16 mouse cellular contexts compared by ENCODE assay signal in genomic region chr2:34965806-34966205, GRCm38 (mm10). TPM values are rescaled to one million over a fixed set of nuclear protein-coding genes. Genes with fewer than 3 reads are reported as not detected.
A peak's percentile ranks its signal among the peaks of the same experiment; 100 is the strongest.
DNase-seq lines count a peak whose midpoint lies in the region; ATAC-seq and TF ChIP-seq lines count a peak whose summit lies in the region.
"Had no signal": no experiment of that assay in that cellular context is flagged by ENCODE, and none has a peak within 500 bp of the region (broad histone marks: within the 10 kb centered on the region; RNA-seq: fewer than 3 reads in every experiment).

No protein-coding gene starts in this region.

- no peaks in the 10 kb centered on the region for H3K79me2 ChIP-seq in heart, adult 2 months (replicated peaks; ENCODE audit: control insufficient read depth, insufficient read depth, low read length)

- H3K27ac ChIP-seq in heart, embryonic 13.5 days (replicated peaks): no peak overlapping the region
- H3K27ac ChIP-seq in heart, adult 2 months: no peak overlapping the region; the same call in 1 of the 2 replicates
- H3K27ac ChIP-seq in spleen, adult 2 months (ENCODE audit: insufficient read depth, low read length): peak overlapping the region; percentile 92
- H3K27ac ChIP-seq: forebrain, embryonic 12.5 days; heart, embryonic 15.5 days; hindbrain, embryonic 12.5 days; limb, embryonic 15.5 days; midbrain, embryonic 15.5 days had no signal

- no peak for ATAC-seq in heart, embryonic 13.5 days (ENCODE audit: extremely low read depth, insufficient number of reproducible peaks, low FRiP score, low TSS enrichment)
- no peak for ATAC-seq in megakaryocyte-erythroid progenitor cell, adult 5-6 weeks (replicated peaks; ENCODE audit: low FRiP score, low TSS enrichment, poor library complexity, severe bottlenecking)
- ATAC-seq: midbrain, embryonic 15.5 days had no signal

- intact Hi-C loops in heart, adult 2 months (cut with DNase I): no loop called here

- H3K4me2 ChIP-seq in heart, embryonic 13.5 days: no peak overlapping the region
- H3K4me2 ChIP-seq: forebrain, embryonic 12.5 days; heart, embryonic 15.5 days; hindbrain, embryonic 12.5 days; limb, embryonic 15.5 days; lung, embryonic 14.5 days; midbrain, embryonic 15.5 days had no signal

- H3K9ac ChIP-seq in heart, embryonic 13.5 days: 0 out of 2 replicates have a peak overlapping the region, but pooled peaks have one; percentile 7
- no peak overlapping the region for H3K9ac ChIP-seq in heart, adult 2 months (ENCODE audit: low read depth, low read length)
- H3K9ac ChIP-seq: forebrain, embryonic 12.5 days; heart, embryonic 15.5 days; hindbrain, embryonic 12.5 days; limb, embryonic 15.5 days; lung, embryonic 14.5 days; midbrain, embryonic 15.5 days had no signal

- no peak for TF ChIP-seq CTCF in heart, adult 2 months (IDR thresholded peaks at IDR 0.05)
- no peak for TF ChIP-seq CTCF in spleen, adult 2 months (IDR thresholded peaks at IDR 0.05; ENCODE audit: extremely low read depth, insufficient read depth, insufficient read length, insufficient replicate concordance)

- H3K27me3 ChIP-seq in heart, embryonic 13.5 days (replicated peaks): peaks cover 3% of the 10 kb centered on the region; the same call in 1 of the 2 replicates
- no peaks in the 10 kb centered on the region; the same call in 1 of the 2 replicates for H3K27me3 ChIP-seq in heart, adult 2 months (ENCODE audit: control insufficient read depth, insufficient read depth, low read length)
- no peaks in the 10 kb centered on the region for H3K27me3 ChIP-seq in spleen, adult 2 months (ENCODE audit: control insufficient read depth, insufficient read depth, low read length)
- H3K27me3 ChIP-seq in splenic B cell, adult 2 months (ENCODE audit: control insufficient read depth, insufficient read depth, low read length, poor library complexity, severe bottlenecking): no peaks in the 10 kb centered on the region
- H3K27me3 ChIP-seq: limb, embryonic 15.5 days; midbrain, embryonic 15.5 days had no signal

- TF ChIP-seq EP300 in heart, adult 2 months (IDR thresholded peaks at IDR 0.05; ENCODE audit: insufficient read depth, low read depth, low read length): no peak

- H3K4me3 ChIP-seq in heart, embryonic 13.5 days: no peak overlapping the region
- H3K4me3 ChIP-seq in heart, adult 2 months: no peak overlapping the region
- H3K4me3 ChIP-seq in spleen, adult 2 months (ENCODE audit: extremely low read depth, insufficient read depth, insufficient read length): 0 out of 2 replicates have a peak overlapping the region, but pooled peaks have one; percentile 11
- H3K4me3 ChIP-seq: forebrain, embryonic 12.5 days; heart, embryonic 15.5 days; hindbrain, embryonic 12.5 days; limb, embryonic 15.5 days; midbrain, embryonic 15.5 days had no signal

- H3K36me3 ChIP-seq in heart, embryonic 13.5 days: no peaks in the 10 kb centered on the region
- H3K36me3 ChIP-seq in heart, adult 2 months (ENCODE audit: control insufficient read depth, insufficient read depth, low read length): no peaks in the 10 kb centered on the region
- no peaks in the 10 kb centered on the region for H3K36me3 ChIP-seq in spleen, adult 2 months (ENCODE audit: control insufficient read depth, insufficient read depth, low read length)
- H3K36me3 ChIP-seq in splenic B cell, adult 2 months (ENCODE audit: control insufficient read depth, insufficient read depth, low read length, poor library complexity, severe bottlenecking): no peaks in the 10 kb centered on the region
- H3K36me3 ChIP-seq: forebrain, embryonic 12.5 days; heart, embryonic 15.5 days; hindbrain, embryonic 12.5 days; limb, embryonic 15.5 days; midbrain, embryonic 15.5 days had no signal

- peaks cover 24% of the 10 kb centered on the region for H3K4me1 ChIP-seq in heart, embryonic 13.5 days
- peaks cover 18% of the 10 kb centered on the region for H3K4me1 ChIP-seq in heart, adult 2 months (ENCODE audit: control insufficient read depth, insufficient read depth, low read length)
- peaks cover 42% of the 10 kb centered on the region; the same call in 1 of the 2 replicates for H3K4me1 ChIP-seq in spleen, adult 2 months (ENCODE audit: control insufficient read depth, insufficient read depth, insufficient read length)
- H3K4me1 ChIP-seq: hindbrain, embryonic 12.5 days; midbrain, embryonic 15.5 days had no signal

- no peaks in the 10 kb centered on the region for H3K9me3 ChIP-seq in heart, embryonic 13.5 days
- H3K9me3 ChIP-seq: forebrain, embryonic 12.5 days; heart, embryonic 15.5 days; hindbrain, embryonic 12.5 days; limb, embryonic 15.5 days; midbrain, embryonic 15.5 days had no signal

- DNase-seq in heart, adult 2 months: no peak
- DNase-seq in spleen, adult 2 months (ENCODE audit: low read depth in 1 of 2, low spot score in 2 of 2): no peak
- no peak for DNase-seq in spleen, postnatal 10 days (ENCODE audit: low spot score in 2 of 2)
- DNase-seq in splenic B cell, adult 2 months (ENCODE audit: low read depth, low spot score): peak; percentile 36
- no peak for DNase-seq in left cerebral cortex, adult 8-10 months (ENCODE audit: low spot score in 2 of 2)
- DNase-seq: cerebellum, postnatal 10 days; kidney, adult 11 months; layer of hippocampus, adult 9-11 months had no signal

- WGBS in heart, embryonic 13.5 days: 70% methylated on average over 8 of the region's 8 CpGs
- WGBS in heart, adult 2 months: 73% methylated on average over 8 of the region's 8 CpGs
- 59% methylated on average over 8 of the region's 8 CpGs for WGBS in spleen, adult 2 months

- no peak for TF ChIP-seq POLR2A in heart, adult 2 months (IDR thresholded peaks at IDR 0.05; ENCODE audit: insufficient read depth, low read depth, low read length)
- no peak for TF ChIP-seq POLR2A in spleen, adult 2 months (IDR thresholded peaks at IDR 0.05; ENCODE audit: low read depth, low read length)

RNA-seq across cellular contexts. Expression of gene Traf1, which starts 4.2 kb away (rescaled TPM):
- 1.7 and 1.9 TPM in 2 replicates for polyA plus RNA-seq in heart, embryonic 13.5 days (2015; fragmentation: Nextera tagmentation; extraction: Ambion mirVana)
- total RNA-seq in heart, adult 2 months (2021): 1 to 10 TPM; 1.2 TPM
- 2.0 and 2.5 TPM in 2 replicates for polyA plus RNA-seq in heart, adult 2 months (2012; rRNA removed)
- 64.4 and 72.8 TPM in 2 replicates for polyA plus RNA-seq in spleen, adult 2 months (2012; rRNA removed)
- total RNA-seq in megakaryocyte-erythroid progenitor cell, adult 5-6 weeks (2014; fragmentation: Nextera tagmentation): 0.94 and 14.2 TPM in 2 replicates
- 0.38 and 5.5 TPM in 2 replicates for total RNA-seq in megakaryocyte-erythroid progenitor cell, adult 5-6 weeks (2017)
- total RNA-seq in left cerebral cortex, adult 8-10 months (2022): 1 to 10 TPM; 1.3 to 1.9 (median 1.6) TPM

RNA-seq across cellular contexts. Expression of gene Phf19, which starts 52.0 kb away (rescaled TPM):
- 3.0 and 3.2 TPM in 2 replicates for polyA plus RNA-seq in heart, embryonic 13.5 days (2015; fragmentation: Nextera tagmentation; extraction: Ambion mirVana)
- 1 to 10 TPM in 1 of 2 experiments, under 1 TPM in 1; 0.76 to 1.1 TPM for total RNA-seq in heart, adult 2 months (2021)
- 0.80 and 0.91 TPM in 2 replicates for polyA plus RNA-seq in heart, adult 2 months (2012; rRNA removed)
- polyA plus RNA-seq in spleen, adult 2 months (2012; rRNA removed): 3.7 and 4.7 TPM in 2 replicates
- total RNA-seq in megakaryocyte-erythroid progenitor cell, adult 5-6 weeks (2014; fragmentation: Nextera tagmentation): 6.7 and 12.0 TPM in 2 replicates
- total RNA-seq in megakaryocyte-erythroid progenitor cell, adult 5-6 weeks (2017): 2.6 and 3.2 TPM in 2 replicates
- total RNA-seq in left cerebral cortex, adult 8-10 months (2022): 1 to 10 TPM in 1 of 4 experiments, under 1 TPM in 3; 0.65 to 1.2 (median 0.79) TPM
